Mouse (Mus musculus): ENCODE results near the gene Ctnnd2. TPM values are rescaled to one million over a fixed set of nuclear protein-coding genes. Genes with fewer than 3 reads are reported as not detected.

Gene Ctnnd2
- polyA plus RNA-seq, 1 experiment = not detected

DNA sequence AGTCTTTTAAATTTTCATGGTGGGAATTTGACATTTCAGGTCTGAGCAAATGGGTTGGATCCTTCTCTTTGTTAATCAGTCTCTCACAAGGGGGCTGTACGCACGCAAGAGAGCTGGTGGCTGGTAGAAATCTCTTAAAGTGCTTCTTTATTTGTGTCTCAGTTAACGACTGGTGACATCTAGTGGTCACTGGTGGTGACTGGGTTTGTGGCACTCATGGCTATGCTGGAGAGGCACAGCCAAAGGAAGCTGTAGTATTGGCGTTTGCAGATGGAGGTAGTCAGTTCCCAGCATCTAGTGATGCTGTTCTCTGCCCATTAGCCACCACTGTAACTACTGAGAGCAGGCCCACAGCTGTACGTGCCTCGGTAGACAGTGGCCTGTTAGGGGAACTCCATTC is 568.3 kb downstream of the Ctnnd2 start:
- no peak for TF ChIP-seq GATA1 (IDR thresholded peaks at IDR 0.05; ENCODE audit: low read length)

DNA sequence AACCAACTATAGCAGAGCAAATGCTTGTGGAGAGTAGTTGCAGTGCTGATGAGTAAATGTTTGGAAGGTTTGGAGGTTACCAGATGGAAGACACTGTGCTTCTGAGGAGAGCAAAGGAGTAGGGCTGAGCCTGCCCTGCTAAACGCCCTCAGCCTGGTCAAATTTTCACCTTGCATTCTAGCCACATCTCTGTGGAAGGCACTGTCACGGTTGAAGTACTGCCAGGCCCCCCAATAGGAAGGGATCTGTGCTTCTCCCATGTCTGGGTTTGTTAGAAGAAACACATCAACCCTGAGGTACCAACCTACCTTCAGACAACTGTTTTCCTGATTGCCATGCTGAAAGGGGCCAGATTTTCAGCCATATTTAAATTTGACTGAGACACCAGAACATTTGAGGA is 585.6 kb downstream of the Ctnnd2 start:
- TF ChIP-seq GATA1 (IDR thresholded peaks at IDR 0.05; ENCODE audit: low read length) = no peak

DNA sequence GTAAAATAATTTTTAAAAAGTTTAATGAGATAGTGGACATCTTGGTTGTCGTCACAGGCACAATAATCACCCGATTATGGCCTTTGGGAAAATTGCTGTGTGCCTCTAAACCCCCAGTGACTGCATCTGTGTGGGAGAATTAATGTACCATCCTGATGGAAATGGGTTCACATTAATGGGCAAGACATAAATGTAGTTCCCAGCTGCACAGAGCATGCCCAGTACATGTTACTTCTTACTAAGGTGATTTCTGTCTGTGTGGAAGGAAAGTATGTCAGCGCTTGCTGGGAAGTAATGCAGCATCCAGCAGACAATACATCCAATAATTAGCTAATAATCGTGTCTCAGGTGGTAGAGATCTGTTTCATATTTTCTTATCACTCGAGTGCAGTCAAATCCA is 589.8 kb downstream of the Ctnnd2 start:
- TF ChIP-seq GATA1 (IDR thresholded peaks at IDR 0.05; ENCODE audit: low read length) = no peak

- TF ChIP-seq GATA1 (IDR thresholded peaks at IDR 0.05; ENCODE audit: low read length) = no peak
Measured at GRCm38 (mm10) chr15:30762695-30763285, 590.4 kb downstream of the Ctnnd2 start.

GRCm38 (mm10) chr15:30776931-30777330 is 604.5 kb downstream of the Ctnnd2 start:
- no peak for TF ChIP-seq GATA1 (IDR thresholded peaks at IDR 0.05; ENCODE audit: low read length)

GRCm38 (mm10) chr15:30777801-30778200 is 605.4 kb downstream of the Ctnnd2 start:
- no peak for TF ChIP-seq GATA1 (IDR thresholded peaks at IDR 0.05; ENCODE audit: low read length)

DNA sequence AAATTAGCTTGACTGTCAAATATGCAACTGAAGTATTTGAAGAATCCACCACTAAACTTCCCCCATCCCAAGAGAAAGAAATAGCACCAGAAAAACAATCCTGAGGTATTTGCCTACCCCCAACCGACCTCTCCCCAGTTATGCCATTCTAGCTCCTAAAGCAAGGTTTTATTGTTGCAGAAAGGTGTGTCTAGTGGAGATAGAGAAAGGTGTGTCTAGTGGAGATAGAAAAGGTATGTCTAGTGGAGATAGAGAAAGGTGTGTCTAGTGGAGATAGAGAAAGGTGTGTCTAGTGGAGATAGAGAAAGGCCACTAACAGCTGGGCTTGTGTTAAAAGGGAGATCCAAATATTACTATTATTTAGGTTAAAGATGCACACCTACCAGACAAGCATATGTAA is 607.5 kb downstream of the Ctnnd2 start:
- no peak for TF ChIP-seq GATA1 (IDR thresholded peaks at IDR 0.05; ENCODE audit: low read length)

DNA sequence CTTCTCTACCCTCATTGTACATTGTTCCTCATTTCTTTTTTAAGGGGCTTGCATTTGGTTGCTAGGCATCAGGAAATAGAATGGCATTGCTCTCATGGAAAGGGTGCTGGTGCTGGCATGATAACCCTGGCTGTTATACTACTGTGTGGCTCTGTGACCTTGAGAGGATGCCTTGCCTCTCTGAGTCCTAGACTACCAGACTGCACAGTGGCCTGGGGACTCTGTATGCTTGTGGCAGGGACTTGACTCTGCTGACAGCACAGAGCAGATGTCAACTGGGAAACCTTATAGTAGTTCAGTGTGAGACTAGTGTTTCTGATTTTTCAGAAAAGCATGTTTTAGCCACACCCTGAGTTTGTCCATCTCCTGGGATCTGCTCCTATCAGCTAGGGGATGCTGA is 608.6 kb downstream of the Ctnnd2 start:
- TF ChIP-seq GATA1 (IDR thresholded peaks at IDR 0.05; ENCODE audit: low read length) = no peak

GRCm38 (mm10) chr15:30785706-30786320 is 613.4 kb downstream of the Ctnnd2 start:
- TF ChIP-seq GATA1 (IDR thresholded peaks at IDR 0.05; ENCODE audit: low read length) = no peak

DNA sequence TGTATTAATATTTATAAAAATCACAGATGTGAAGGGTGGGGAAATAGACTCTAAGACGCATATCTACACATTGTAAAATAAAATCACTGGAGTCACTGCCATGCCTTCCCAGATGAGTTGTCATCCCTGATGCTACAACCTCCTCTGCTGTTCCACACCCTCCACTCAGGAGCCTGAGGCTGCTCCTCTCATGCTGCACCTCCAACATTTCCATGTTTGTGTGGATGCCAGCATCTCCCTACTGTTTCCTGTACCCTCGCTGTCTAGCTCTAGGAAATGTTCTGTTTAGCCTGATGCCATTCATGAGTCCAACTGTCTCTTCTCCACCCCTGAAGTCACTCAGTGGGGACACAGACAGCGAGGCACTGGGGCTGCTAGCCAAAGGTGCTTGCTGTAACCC is 620.9 kb downstream of the Ctnnd2 start:
- TF ChIP-seq GATA1 (IDR thresholded peaks at IDR 0.05; ENCODE audit: low read length) = no peak

DNA sequence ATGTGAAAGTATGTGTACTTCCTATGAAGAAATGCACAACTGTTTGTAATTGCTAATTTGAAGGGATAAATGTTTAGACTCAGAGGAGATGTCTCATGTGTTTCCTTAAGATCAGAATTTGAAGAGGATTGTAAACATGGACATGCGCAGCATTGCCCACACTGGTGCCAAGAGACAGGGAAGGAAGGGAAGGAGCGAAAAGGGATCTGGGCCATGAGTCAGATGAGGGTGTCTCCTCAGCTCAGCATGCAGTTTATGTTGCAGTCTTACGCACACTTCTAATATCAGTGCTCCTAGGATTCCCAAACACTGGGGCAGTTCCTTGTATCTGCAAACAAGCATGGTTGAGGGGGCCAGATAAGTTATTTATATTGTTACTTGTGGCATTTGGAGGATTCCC is 623.3 kb downstream of the Ctnnd2 start:
- TF ChIP-seq GATA1 (IDR thresholded peaks at IDR 0.05; ENCODE audit: low read length) = no peak

DNA sequence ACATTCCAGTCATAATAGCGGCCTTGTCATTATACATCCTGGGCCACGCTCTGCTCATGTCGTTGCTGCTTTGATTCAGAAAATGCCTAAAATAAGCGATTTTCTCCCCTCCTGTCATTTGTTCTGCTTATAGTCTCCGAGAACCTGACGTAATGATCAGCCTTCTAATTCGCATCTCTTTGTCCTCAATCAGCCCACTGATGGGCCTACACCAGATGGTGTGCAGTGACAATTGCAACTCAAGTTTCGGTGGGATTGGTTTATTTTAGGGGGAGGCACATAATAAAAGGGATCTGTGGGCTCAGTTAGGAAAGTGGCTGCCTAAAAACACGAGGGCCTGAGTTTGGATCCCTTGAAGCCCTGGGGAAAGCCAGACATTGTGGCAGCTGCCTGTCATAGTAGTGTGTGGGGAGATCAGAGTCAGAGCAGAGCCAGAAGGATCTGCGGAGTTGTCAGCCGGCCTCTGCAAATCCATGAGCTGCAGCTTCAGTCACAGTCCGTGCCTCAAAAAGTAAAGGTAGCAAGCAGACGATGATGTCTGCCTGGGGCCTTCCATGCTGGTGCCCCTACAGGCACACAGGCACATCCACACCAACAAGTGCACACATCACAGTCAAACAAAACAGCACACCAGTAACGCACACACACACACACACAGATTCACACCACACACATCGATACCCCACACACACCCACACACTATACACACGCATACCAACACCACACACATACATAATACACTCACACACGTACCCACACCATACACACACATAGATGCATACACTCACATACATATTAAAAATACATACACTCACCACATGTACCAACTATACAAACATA is 655.3 kb downstream of the Ctnnd2 start:
- no peak for TF ChIP-seq GATA1 (IDR thresholded peaks at IDR 0.05; ENCODE audit: low read length)

DNA sequence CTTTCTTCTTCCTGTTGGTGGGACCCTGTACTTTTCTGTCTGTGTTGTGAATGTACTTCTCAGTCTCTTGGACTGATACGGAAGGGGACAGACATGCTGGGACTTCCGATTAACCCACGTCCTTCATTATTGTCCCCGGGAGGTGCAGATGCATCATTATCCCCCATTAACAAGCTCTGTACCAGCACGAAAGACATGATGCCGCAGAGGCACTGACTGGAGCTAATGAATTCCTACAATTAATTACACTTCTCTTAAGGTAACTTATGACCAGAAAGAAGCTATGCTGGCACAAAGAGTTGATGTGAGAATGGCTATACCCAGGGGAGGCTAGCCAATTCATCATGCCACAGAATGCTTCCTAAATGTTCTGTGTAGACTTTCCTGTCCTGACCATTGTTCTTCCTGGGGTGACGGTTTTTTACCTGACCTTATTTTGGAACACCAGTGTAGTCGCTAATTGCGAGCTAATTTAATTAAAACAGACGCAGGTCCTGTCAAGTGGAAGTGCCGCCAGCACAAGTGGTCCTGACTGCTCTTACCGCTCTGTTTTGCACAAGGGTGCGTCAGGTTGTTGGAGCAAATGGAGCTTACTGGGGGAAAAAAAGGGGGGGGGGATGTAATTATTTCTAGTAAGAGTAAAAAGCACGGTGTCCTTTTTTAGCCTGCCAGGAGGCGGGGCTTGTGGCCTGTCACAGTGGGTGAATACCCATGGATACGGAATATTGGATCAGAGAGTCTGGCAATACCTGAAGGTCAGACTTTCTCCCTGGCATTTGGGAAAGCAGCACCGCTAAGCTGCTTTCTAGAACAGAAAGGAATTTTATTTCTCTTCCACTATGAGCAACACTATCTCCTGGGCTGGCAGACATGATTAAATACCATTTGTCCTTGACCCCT is 685.1 kb downstream of the Ctnnd2 start:
- TF ChIP-seq GATA1 (IDR thresholded peaks at IDR 0.05; ENCODE audit: low read length) = no peak

- TF ChIP-seq GATA1 (IDR thresholded peaks at IDR 0.05; ENCODE audit: low read length) = no peak
Measured at GRCm38 (mm10) chr15:30867429-30867828, 695.0 kb downstream of the Ctnnd2 start.

DNA sequence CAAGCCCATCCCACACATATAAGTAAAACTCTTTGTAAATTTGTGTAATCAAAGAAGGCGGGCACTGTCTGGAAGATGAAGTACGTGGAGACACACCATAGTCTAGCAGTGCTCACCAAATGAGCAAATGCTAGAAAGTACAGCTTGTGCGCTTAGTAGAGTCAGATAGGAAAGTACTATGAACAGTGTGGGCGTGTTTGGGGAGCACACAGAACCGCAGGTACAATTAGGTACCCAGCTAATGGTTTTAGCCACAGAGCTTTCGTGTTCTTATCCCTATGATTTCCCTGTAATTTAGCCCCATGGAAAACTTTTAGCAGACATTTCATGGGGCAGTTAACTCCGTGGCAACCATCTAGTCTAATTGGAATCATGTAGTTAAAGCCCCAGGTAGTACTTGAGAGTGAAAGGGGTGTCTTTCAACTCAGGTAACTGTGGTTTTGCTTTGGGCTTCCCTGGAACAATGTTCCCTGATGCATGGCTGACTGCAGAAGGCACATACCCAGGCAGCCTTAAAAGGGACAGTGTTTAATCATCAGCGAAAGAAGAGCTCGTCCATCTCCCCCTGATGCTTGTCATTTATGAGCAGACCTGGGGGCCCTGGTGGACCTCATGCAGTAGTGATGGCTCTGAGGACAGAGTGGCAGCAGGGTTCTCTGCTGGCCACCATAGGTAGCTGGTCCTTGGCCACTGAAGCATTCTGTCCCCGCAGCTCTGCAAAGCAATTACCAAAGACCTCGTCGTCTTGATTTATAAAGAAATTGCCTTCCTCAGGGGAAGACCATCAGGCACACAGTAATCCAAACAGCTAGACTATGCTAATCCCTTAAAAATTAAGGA is 697.5 kb downstream of the Ctnnd2 start:
- no peak for TF ChIP-seq GATA1 (IDR thresholded peaks at IDR 0.05; ENCODE audit: low read length)

Measured in G1E-ER4 (cell line).